ENCODE assay signal across 10 mouse cellular contexts in genomic region chr13:110382447-110382901, GRCm38 (mm10). TPM values are rescaled to one million over a fixed set of nuclear protein-coding genes. Genes with fewer than 3 reads are reported as not detected.
A peak's percentile ranks its signal among the peaks of the same experiment; 100 is the strongest.
DNase-seq lines count a peak whose midpoint lies in the region; ATAC-seq and TF ChIP-seq lines count a peak whose summit lies in the region.
"Had no signal": no experiment of that assay in that cellular context is flagged by ENCODE, and none has a peak within 500 bp of the region (broad histone marks: within the 10 kb centered on the region; RNA-seq: fewer than 3 reads in every experiment).

No protein-coding gene starts in this region.

- H3K4me1 ChIP-seq in midbrain, embryonic 14.5 days (ENCODE audit: control insufficient read depth, insufficient read depth, low read length) = no peaks in the 10 kb centered on the region
- H3K4me1 ChIP-seq: embryonic facial prominence, embryonic 12.5 days had no signal

- no peak overlapping the region for H3K4me3 ChIP-seq in left cerebral cortex, adult 2 months
- H3K4me3 ChIP-seq in midbrain, embryonic 14.5 days (replicated peaks; ENCODE audit: low read depth, low read length) = no peak overlapping the region
- H3K4me3 ChIP-seq: embryonic facial prominence, embryonic 12.5 days had no signal

- intact Hi-C loops in left cerebral cortex, adult 2 months (cut with DNase I) = loop anchor here (1.0 to 10.0 kb wide), 3 partner anchors 854 to 1362 kb away; no protein-coding TSS in a partner anchor
- intact Hi-C loops in left cerebral cortex, postnatal 36 days (cut with DNase I) = loop anchor here (2.0 kb wide), 2 partner anchors 856 to 1028 kb away; no protein-coding TSS in a partner anchor

- WGBS in midbrain, embryonic 14.5 days = 21% methylated on average over 5 of the region's 5 CpGs

- H3K9ac ChIP-seq in midbrain, embryonic 14.5 days (replicated peaks; ENCODE audit: low read length) = no peak overlapping the region
- H3K9ac ChIP-seq: embryonic facial prominence, embryonic 12.5 days had no signal

- H3K4me2 ChIP-seq in midbrain, embryonic 14.5 days (ENCODE audit: low read length) = no peak overlapping the region
- H3K4me2 ChIP-seq: embryonic facial prominence, embryonic 12.5 days had no signal

- H3K27ac ChIP-seq in left cerebral cortex, adult 2 months = no peak overlapping the region
- H3K27ac ChIP-seq in midbrain, embryonic 14.5 days (replicated peaks; ENCODE audit: low read depth, low read length) = no peak overlapping the region
- H3K27ac ChIP-seq: embryonic facial prominence, embryonic 12.5 days had no signal

- peak; percentile 73 for TF ChIP-seq CTCF in left cerebral cortex, adult 2 months (IDR thresholded peaks at IDR 0.05)

- DNase-seq in left cerebral cortex, adult 2 months (ENCODE audit: extremely low spot score in 1 of 2, low spot score in 2 of 2) = peak in 1 of 2 experiments; percentile 39
- DNase-seq in left cerebral cortex, postnatal 36 days (ENCODE audit: low spot score in 2 of 2) = no peak
- DNase-seq in MN1 (ENCODE audit: low spot score) = peak; percentile 82
- DNase-seq in embryo, embryonic 10.5 days (ENCODE audit: low spot score) = peak; percentile 88
- peak; percentile 82 for DNase-seq in induced T-regulatory cell, adult 2 months (ENCODE audit: low read depth)
- peak; percentile 90 for DNase-seq in midbrain, embryonic 14.5 days
- no peak for DNase-seq in layer of hippocampus, adult 11-12 months (ENCODE audit: low spot score)
- DNase-seq in right cerebral cortex, postnatal 36 days (ENCODE audit: low spot score in 2 of 2) = no peak

- no peak for ATAC-seq in midbrain, embryonic 14.5 days (ENCODE audit: low FRiP score, low TSS enrichment)

- H3K36me3 ChIP-seq in midbrain, embryonic 14.5 days (ENCODE audit: control insufficient read depth, insufficient read depth, low read length) = no peaks in the 10 kb centered on the region
- H3K36me3 ChIP-seq: embryonic facial prominence, embryonic 12.5 days had no signal

- H3K9me3 ChIP-seq in midbrain, embryonic 14.5 days (ENCODE audit: control insufficient read depth, low read length) = no peaks in the 10 kb centered on the region
- H3K9me3 ChIP-seq: embryonic facial prominence, embryonic 12.5 days had no signal

- no peaks in the 10 kb centered on the region for H3K27me3 ChIP-seq in midbrain, embryonic 14.5 days (ENCODE audit: control insufficient read depth, insufficient read depth, low read length)
- H3K27me3 ChIP-seq: embryonic facial prominence, embryonic 12.5 days had no signal

RNA-seq across cellular contexts. Expression of gene Plk2, which starts 12.4 kb away (rescaled TPM):
- 100 to 1,000 TPM; 279 TPM for total RNA-seq in left cerebral cortex, adult 2 months (2021)
- 100 to 1,000 TPM; 253 to 258 TPM for total RNA-seq in left cerebral cortex, postnatal 36 days (2021)
- polyA plus RNA-seq in midbrain, embryonic 14.5 days (2014; fragmentation: Nextera tagmentation; extraction: Ambion mirVana) = 147 and 196 TPM in 2 replicates

RNA-seq across cellular contexts. Expression of gene Gapt, which starts 25.5 kb away (rescaled TPM):
- not detected for total RNA-seq in left cerebral cortex, adult 2 months (2021)
- not detected for total RNA-seq in left cerebral cortex, postnatal 36 days (2021)
- polyA plus RNA-seq in midbrain, embryonic 14.5 days (2014; fragmentation: Nextera tagmentation; extraction: Ambion mirVana) = 0.11 TPM in 1 of 2 replicates, not detected in the other
- total RNA-seq: left cerebral cortex, postnatal 10 days had no signal

Comparison
In these comparisons a context has a peak if more than half of its experiments do, and no peak if none do; other contexts are left out.
1. DNase-seq: peak in MN1 (single experiment), embryo, embryonic 10.5 days (single experiment), induced T-regulatory cell, adult 2 months (single experiment) and midbrain, embryonic 14.5 days (single experiment); none in left cerebral cortex, postnatal 36 days (0 of 2), layer of hippocampus, adult 11-12 months (single experiment) and right cerebral cortex, postnatal 36 days (0 of 2).